Mouse (Mus musculus) cerebellum, postnatal 10 days (tissue): ENCODE data around the gene Aspscr1.

Experiments used
- DNase-seq, 2 experiments: peaks; one replicate each; pipeline ENCODE4 v3.0.0; 2021; ENCODE audit warnings: mixed read lengths in 2 of 2

Aspscr1 gene

GRCm38 (mm10) chr11:120684086-120684485, 11.3 kb downstream of the Aspscr1 start:
- no peak for DNase-seq

GRCm38 (mm10) chr11:120684660-120685059, 11.9 kb downstream of the Aspscr1 start:
- no peak for DNase-seq

GRCm38 (mm10) chr11:120686650-120687272, 14.0 kb downstream of the Aspscr1 start:
- no peak for DNase-seq

- no peak for DNase-seq
Measured at GRCm38 (mm10) chr11:120689365-120689764, 16.6 kb downstream of the Aspscr1 start.

- DNase-seq, result peak in 1 of 2 experiments; percentile 49
Measured at GRCm38 (mm10) chr11:120692471-120693011, 19.8 kb downstream of the Aspscr1 start.

- no peak for DNase-seq
Measured at GRCm38 (mm10) chr11:120693461-120693860, 20.7 kb downstream of the Aspscr1 start.

GRCm38 (mm10) chr11:120695184-120695583, 22.4 kb downstream of the Aspscr1 start:
- peak; percentile 51 to 66 for DNase-seq

- no peak for DNase-seq
Measured at GRCm38 (mm10) chr11:120695641-120696040, 22.9 kb downstream of the Aspscr1 start.

GRCm38 (mm10) chr11:120696568-120696967, 23.8 kb downstream of the Aspscr1 start:
- DNase-seq, result no peak

- DNase-seq, result no peak
Measured at GRCm38 (mm10) chr11:120697741-120698140, 25.0 kb downstream of the Aspscr1 start.

- DNase-seq, result peak in 1 of 2 experiments; percentile 43
Measured at GRCm38 (mm10) chr11:120703696-120704454, 31.1 kb downstream of the Aspscr1 start.

- DNase-seq, result no peak
Measured at GRCm38 (mm10) chr11:120704486-120705325, 31.9 kb downstream of the Aspscr1 start.

GRCm38 (mm10) chr11:120706120-120706519, 33.3 kb downstream of the Aspscr1 start:
- no peak for DNase-seq

GRCm38 (mm10) chr11:120707225-120707624, 34.5 kb downstream of the Aspscr1 start:
- DNase-seq, result no peak

- no peak for DNase-seq
Measured at GRCm38 (mm10) chr11:120707969-120708368, 35.2 kb downstream of the Aspscr1 start.

- DNase-seq, result no peak
Measured at GRCm38 (mm10) chr11:120709551-120709950, 36.8 kb downstream of the Aspscr1 start.

GRCm38 (mm10) chr11:120710672-120711071, 37.9 kb downstream of the Aspscr1 start:
- no peak for DNase-seq

- DNase-seq, result no peak
Measured at GRCm38 (mm10) chr11:120711980-120712604, 39.3 kb downstream of the Aspscr1 start.

- peak; percentile 72 to 78 for DNase-seq
Measured at GRCm38 (mm10) chr11:120712771-120713568, 40.2 kb downstream of the Aspscr1 start.

- DNase-seq, result peak; percentile 97 to 98
Measured at GRCm38 (mm10) chr11:120713580-120714518, 41.1 kb downstream of the Aspscr1 start, which contains the start of the genes Cenpx and Lrrc45. Gene Cenpx (minus strand): TSS chr11:120713738. Gene Lrrc45 (plus strand): TSS chr11:120713925.
